Mouse (Mus musculus) brown adipose tissue, adult 24 weeks (tissue): ENCODE data around the gene Ptk7. TPM values are rescaled to one million over a fixed set of nuclear protein-coding genes. Genes with fewer than 3 reads are reported as not detected.
A peak's percentile ranks its signal among the peaks of the same experiment; 100 is the strongest.

ENCODE experiments used
- H3K27ac ChIP-seq: fragments of 200-500 bp; replicated peaks from 2 replicates; pipeline ENCODE4 v1.5.1; 2012; ENCODE audit warnings: low read depth, mild to moderate bottlenecking, low read length
- H3K4me1 ChIP-seq: fragments of 200-500 bp; 2 replicates; pipeline ENCODE4 v1.6.1; 2012; ENCODE audit warnings: low read length, mixed read lengths; ENCODE audit not compliant: control insufficient read depth, insufficient read depth, insufficient read length
- H3K4me3 ChIP-seq: fragments of 200-500 bp; 2 replicates; pipeline ENCODE4 v1.5.1; 2012; ENCODE audit warnings: low read depth, mild to moderate bottlenecking, low read length, moderate library complexity; ENCODE audit not compliant: insufficient read depth
- polyA plus RNA-seq: library from polyadenylated mRNA; stranded (reverse); fragments of >200 nt; gene quantifications from 2 replicates; pipeline ENCODE4 v1.2.4, GENCODE M21; 2012; ENCODE audit not compliant: missing spikeins, insufficient read depth, insufficient read length

Ptk7 gene
- 0.42 TPM in 1 of 2 replicates, not detected in the other for polyA plus RNA-seq

GRCm38 (mm10) chr17:46628791-46629684 is at the start of gene Ptk7:
TSS of gene Ptk7 (minus strand) at chr17:46629504.
- no peaks in the 10 kb centered on the region for H3K4me1 ChIP-seq
- H3K4me3 ChIP-seq = peak within 1 kb of the TSS; percentile 68
- H3K27ac ChIP-seq = no peak within 1 kb of the TSS

- H3K4me3 ChIP-seq = peak overlapping the region; percentile 81; the same call in 1 of the 2 replicates
- no peak overlapping the region for H3K27ac ChIP-seq
- peaks cover 4% of the 10 kb centered on the region; the same call in 1 of the 2 replicates for H3K4me1 ChIP-seq
Observed at GRCm38 (mm10) chr17:46678911-46679310, 49.6 kb upstream of the Ptk7 start.

GRCm38 (mm10) chr17:46678416-46678815 is 49.1 kb upstream of the Ptk7 start, which contains the start of gene Mea1:
TSS of gene Mea1 (plus strand) at chr17:46678793.
- H3K4me3 ChIP-seq = peak within 1 kb of the TSS; percentile 81
- H3K27ac ChIP-seq = no peak within 1 kb of the TSS
- peaks cover 4% of the 10 kb centered on the region; the same call in 1 of the 2 replicates for H3K4me1 ChIP-seq

GRCm38 (mm10) chr17:46674530-46675283 is 45.4 kb upstream of the Ptk7 start:
- H3K4me3 ChIP-seq = peak overlapping the region; percentile 40
- no peak overlapping the region for H3K27ac ChIP-seq
- H3K4me1 ChIP-seq = no peaks in the 10 kb centered on the region

GRCm38 (mm10) chr17:46673850-46674529 is 44.7 kb upstream of the Ptk7 start, which contains the start of gene Rrp36:
TSS of gene Rrp36 (minus strand) at chr17:46674352.
- H3K4me3 ChIP-seq = peak within 1 kb of the TSS; percentile 84
- no peaks in the 10 kb centered on the region for H3K4me1 ChIP-seq
- H3K27ac ChIP-seq = peak within 1 kb of the TSS; percentile 50

- no peaks in the 10 kb centered on the region; the same call in 1 of the 2 replicates for H3K4me1 ChIP-seq
- no peak overlapping the region for H3K27ac ChIP-seq
- H3K4me3 ChIP-seq = no peak overlapping the region
Observed at GRCm38 (mm10) chr17:46669911-46670310, 40.6 kb upstream of the Ptk7 start.

GRCm38 (mm10) chr17:46667712-46668111 is 38.4 kb upstream of the Ptk7 start:
- Histone ChIP-seq H3K4me3 (no peak overlapping the region), H3K27ac (peak overlapping the region; percentile 27; the same call in 1 of the 2 replicates), H3K4me1 (no peaks in the 10 kb centered on the region; the same call in 1 of the 2 replicates)

GRCm38 (mm10) chr17:46662730-46663129 is 33.4 kb upstream of the Ptk7 start:
- Histone ChIP-seq H3K4me3 (no peak overlapping the region), H3K4me1 (no peaks in the 10 kb centered on the region; the same call in 1 of the 2 replicates), H3K27ac (no peak overlapping the region)

- Histone ChIP-seq H3K4me3 (no peak overlapping the region), H3K27ac (no peak overlapping the region), H3K4me1 (no peaks in the 10 kb centered on the region)
Observed at GRCm38 (mm10) chr17:46661981-46662380, 32.7 kb upstream of the Ptk7 start.

GRCm38 (mm10) chr17:46661351-46661750 is 32.0 kb upstream of the Ptk7 start:
- no peaks in the 10 kb centered on the region for H3K4me1 ChIP-seq
- no peak overlapping the region for H3K27ac ChIP-seq
- no peak overlapping the region for H3K4me3 ChIP-seq

GRCm38 (mm10) chr17:46656054-46656453 is 26.8 kb upstream of the Ptk7 start:
- Histone ChIP-seq H3K4me3 (no peak overlapping the region), H3K4me1 (peaks cover 12% of the 10 kb centered on the region), H3K27ac (0 out of 2 replicates have a peak overlapping the region, but pooled peaks have one; percentile 17)

- H3K27ac ChIP-seq = 0 out of 2 replicates have a peak overlapping the region, but pooled peaks have one; percentile 73
- H3K4me3 ChIP-seq = peak overlapping the region; percentile 79
- peaks cover 15% of the 10 kb centered on the region for H3K4me1 ChIP-seq
Observed at GRCm38 (mm10) chr17:46651755-46652547, 22.6 kb upstream of the Ptk7 start.

GRCm38 (mm10) chr17:46651292-46651691 is 22.0 kb upstream of the Ptk7 start:
- Histone ChIP-seq H3K4me3 (peak overlapping the region; percentile 79), H3K27ac (peak overlapping the region; percentile 73), H3K4me1 (peaks cover 15% of the 10 kb centered on the region)
